Mouse (Mus musculus) CH12.LX (cell line): ENCODE data around the gene Nup155.

Experiments
- CTCF ChIP-seq, 2 experiments: IDR thresholded peaks in 1 of 2; conservative IDR thresholded peaks in 1 of 2; 2 replicates each; pipeline ENCODE4 v1.5.1; 2011 to 2012; ENCODE audit warnings: low read depth in 2 of 2, low read length in 2 of 2, improper control_type of control experiment in 1 of 2, inconsistent platforms in 1 of 2, mild to moderate bottlenecking in 1 of 2, moderate library complexity in 1 of 2
- EP300 ChIP-seq: IDR thresholded peaks from 2 replicates; pipeline ENCODE4 v1.6.1; 2011; ENCODE audit warnings: low read length, improper control_type of control experiment
- MEF2A ChIP-seq: IDR thresholded peaks from 2 replicates; pipeline ENCODE4 v1.6.1; 2014; ENCODE audit warnings: low read depth, mild to moderate bottlenecking, inconsistent platforms, low read length, improper control_type of control experiment, borderline replicate concordance
- POLR2A ChIP-seq: IDR thresholded peaks from 2 replicates; pipeline ENCODE4 v1.6.1; 2011; ENCODE audit warnings: low read depth, mild to moderate bottlenecking, improper control_type of control experiment, low read length
- SMC3 ChIP-seq: IDR thresholded peaks from 2 replicates; pipeline ENCODE4 v1.6.1; 2011; ENCODE audit warnings: low read depth, low read length, improper control_type of control experiment

- no peak for TF ChIP-seq SMC3
- TF ChIP-seq POLR2A, result no peak
- TF ChIP-seq EP300, result no peak
- no peak for TF ChIP-seq CTCF (conservative IDR thresholded peaks at IDR 0.05 in 1 of 2, IDR thresholded peaks at IDR 0.05 in 1 of 2; ENCODE audit: low read depth in 2 of 2, low read length in 2 of 2)
- TF ChIP-seq MEF2A, result no peak
Observed at GRCm38 (mm10) chr15:8135606-8136005, 26.5 kb downstream of the Nup155 start.
